Mouse (Mus musculus): Measurements from ENCODE around the gene Ccdc83. TPM values are rescaled to one million over a fixed set of nuclear protein-coding genes. Genes with fewer than 3 reads are reported as not detected.

Ccdc83 gene
- polyA plus RNA-seq, 1 experiment from 2014 or later = not detected

DNA sequence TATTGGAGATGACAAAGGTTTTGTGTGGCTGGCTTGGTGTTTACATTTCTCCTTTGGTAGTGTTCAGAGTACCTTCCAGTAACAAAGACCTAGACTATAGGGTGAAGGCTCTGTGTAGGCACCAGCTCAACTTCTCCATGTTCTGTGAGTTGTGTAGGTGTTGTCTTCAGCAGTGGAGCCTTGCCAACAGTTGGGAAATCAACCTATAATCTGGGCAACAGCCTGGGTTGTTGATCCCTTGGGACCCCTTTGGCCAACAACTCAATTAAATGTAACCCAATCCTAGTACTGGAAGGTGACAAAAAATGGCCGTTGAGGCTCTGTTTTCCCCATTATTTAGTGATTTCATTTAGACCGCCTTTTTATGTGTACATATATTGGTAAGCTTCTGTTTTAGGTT, 55.5 kb downstream of the Ccdc83 start:
- no peak overlapping the region for H3K9ac ChIP-seq (replicated peaks; ENCODE audit: low read depth, low read length)
- no peak for ATAC-seq (ENCODE audit: insufficient number of reproducible peaks, insufficient read depth, low FRiP score, low read depth)
- no peaks in the 10 kb centered on the region for H3K9me3 ChIP-seq (ENCODE audit: control insufficient read depth, low read depth, low read length)
- no peak overlapping the region for H3K4me3 ChIP-seq (ENCODE audit: low read depth, low read length)
- no peak overlapping the region for H3K27ac ChIP-seq (ENCODE audit: low read length)
- H3K36me3 ChIP-seq (ENCODE audit: control insufficient read depth, insufficient read depth, low read length) = peaks cover 19% of the 10 kb centered on the region
- H3K4me2 ChIP-seq (replicated peaks; ENCODE audit: low read depth, low read length) = no peak overlapping the region
- H3K27me3 ChIP-seq (ENCODE audit: control insufficient read depth, insufficient read depth, low read length) = no peaks in the 10 kb centered on the region
- H3K4me1 ChIP-seq (ENCODE audit: control insufficient read depth, insufficient read depth, low read length) = no peaks in the 10 kb centered on the region
- WGBS = 90% methylated on average over 2 of the region's 2 CpGs

DNA sequence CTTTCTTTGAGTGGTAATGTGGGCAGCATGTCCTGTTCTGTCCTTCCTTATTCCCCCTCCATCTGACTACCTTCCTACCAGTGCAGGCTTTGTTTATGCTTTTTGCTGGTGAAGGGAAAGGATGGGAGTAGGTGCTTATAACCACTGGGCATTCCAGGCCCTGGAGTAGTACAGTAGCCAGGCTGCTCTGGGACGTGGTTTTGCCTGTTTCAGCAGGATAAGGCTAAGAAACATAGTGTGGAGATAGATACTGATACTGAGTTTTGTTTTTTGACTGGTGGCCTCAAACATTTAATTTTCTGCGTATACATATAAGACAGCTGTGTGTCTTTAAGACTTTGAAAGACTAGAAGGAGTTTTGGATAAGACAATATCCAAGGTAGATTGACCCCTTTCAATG, 61.7 kb downstream of the Ccdc83 start:
- no peaks in the 10 kb centered on the region for H3K27me3 ChIP-seq (ENCODE audit: control insufficient read depth, insufficient read depth, low read length)
- H3K36me3 ChIP-seq (ENCODE audit: control insufficient read depth, insufficient read depth, low read length) = peaks cover 36% of the 10 kb centered on the region
- no peak overlapping the region for H3K27ac ChIP-seq (ENCODE audit: low read length)
- WGBS = 86% methylated on average over 2 of the region's 2 CpGs
- no peaks in the 10 kb centered on the region for H3K4me1 ChIP-seq (ENCODE audit: control insufficient read depth, insufficient read depth, low read length)
- no peak for ATAC-seq (ENCODE audit: insufficient number of reproducible peaks, insufficient read depth, low FRiP score, low read depth)
- H3K4me2 ChIP-seq (replicated peaks; ENCODE audit: low read depth, low read length) = no peak overlapping the region
- no peak overlapping the region for H3K9ac ChIP-seq (replicated peaks; ENCODE audit: low read depth, low read length)
- H3K9me3 ChIP-seq (ENCODE audit: control insufficient read depth, low read depth, low read length) = no peaks in the 10 kb centered on the region
- H3K4me3 ChIP-seq (ENCODE audit: low read depth, low read length) = no peak overlapping the region

DNA sequence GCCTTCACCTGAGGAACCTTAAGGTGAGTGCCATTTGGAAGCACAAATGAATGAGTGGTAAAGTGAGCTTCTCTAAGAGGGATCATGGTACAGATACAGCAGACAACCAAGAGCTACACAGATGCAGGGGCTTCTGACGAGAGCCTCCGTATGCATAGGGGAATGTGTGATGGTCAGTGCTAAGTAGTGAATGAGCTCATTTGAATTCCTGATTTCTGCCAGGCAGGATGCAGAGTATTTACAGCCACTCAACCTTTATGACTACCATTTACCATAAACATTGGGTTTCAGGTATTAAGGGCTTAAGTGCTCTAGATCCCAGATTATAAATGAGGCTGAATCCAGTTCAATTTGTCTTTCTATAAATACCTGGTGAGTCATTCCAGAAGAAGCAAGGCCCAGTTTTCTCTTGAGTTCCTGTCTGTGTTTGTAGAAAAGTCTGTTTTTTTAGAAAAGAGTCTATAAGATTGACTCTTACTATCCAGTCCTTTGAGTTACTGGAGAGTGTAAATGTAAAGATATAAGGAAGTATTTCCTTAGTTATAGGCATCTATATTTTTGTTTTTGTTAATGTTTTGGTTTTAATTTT, 63.6 kb downstream of the Ccdc83 start:
- no peak for ATAC-seq (ENCODE audit: insufficient number of reproducible peaks, insufficient read depth, low FRiP score, low read depth)
- no peaks in the 10 kb centered on the region for H3K9me3 ChIP-seq (ENCODE audit: control insufficient read depth, low read depth, low read length)
- H3K4me2 ChIP-seq (replicated peaks; ENCODE audit: low read depth, low read length) = no peak overlapping the region
- no peaks in the 10 kb centered on the region for H3K27me3 ChIP-seq (ENCODE audit: control insufficient read depth, insufficient read depth, low read length)
- no peaks in the 10 kb centered on the region for H3K4me1 ChIP-seq (ENCODE audit: control insufficient read depth, insufficient read depth, low read length)
- no peak overlapping the region for H3K9ac ChIP-seq (replicated peaks; ENCODE audit: low read depth, low read length)
- H3K36me3 ChIP-seq (ENCODE audit: control insufficient read depth, insufficient read depth, low read length) = peaks cover 28% of the 10 kb centered on the region
- H3K27ac ChIP-seq (ENCODE audit: low read length) = no peak overlapping the region
- no peak overlapping the region for H3K4me3 ChIP-seq (ENCODE audit: low read depth, low read length)
- 68% methylated on average over 2 of the region's 2 CpGs for WGBS

DNA sequence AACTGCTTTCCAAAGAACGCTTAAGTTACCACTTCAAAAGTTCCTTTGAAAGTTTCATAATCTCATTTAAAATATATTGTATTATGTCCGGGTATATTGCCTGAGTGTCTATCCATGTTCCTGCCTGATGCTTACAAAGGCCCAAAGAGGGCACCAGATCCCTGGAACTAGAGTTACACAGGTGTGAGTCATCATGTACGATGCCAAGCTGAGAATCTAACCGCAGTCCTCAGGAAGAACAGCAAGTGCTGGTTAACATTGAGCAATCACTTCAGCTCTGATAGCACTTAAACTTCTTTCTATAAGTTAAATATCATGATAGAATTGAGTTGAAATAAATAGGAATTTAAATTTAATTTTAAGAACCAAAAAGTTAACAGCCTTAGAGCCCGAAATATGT, 65.3 kb downstream of the Ccdc83 start:
- Histone ChIP-seq H3K27me3 (ENCODE audit: control insufficient read depth, insufficient read depth, low read length) (no peaks in the 10 kb centered on the region), H3K4me2 (replicated peaks; ENCODE audit: low read depth, low read length) (no peak overlapping the region), H3K4me1 (ENCODE audit: control insufficient read depth, insufficient read depth, low read length) (no peaks in the 10 kb centered on the region), H3K4me3 (ENCODE audit: low read depth, low read length) (no peak overlapping the region), H3K9ac (replicated peaks; ENCODE audit: low read depth, low read length) (no peak overlapping the region), H3K27ac (ENCODE audit: low read length) (no peak overlapping the region), H3K9me3 (ENCODE audit: control insufficient read depth, low read depth, low read length) (no peaks in the 10 kb centered on the region), H3K36me3 (ENCODE audit: control insufficient read depth, insufficient read depth, low read length) (peaks cover 34% of the 10 kb centered on the region)
- 90% methylated on average over 5 of the region's 5 CpGs for WGBS
- ATAC-seq (ENCODE audit: insufficient number of reproducible peaks, insufficient read depth, low FRiP score, low read depth) = no peak

DNA sequence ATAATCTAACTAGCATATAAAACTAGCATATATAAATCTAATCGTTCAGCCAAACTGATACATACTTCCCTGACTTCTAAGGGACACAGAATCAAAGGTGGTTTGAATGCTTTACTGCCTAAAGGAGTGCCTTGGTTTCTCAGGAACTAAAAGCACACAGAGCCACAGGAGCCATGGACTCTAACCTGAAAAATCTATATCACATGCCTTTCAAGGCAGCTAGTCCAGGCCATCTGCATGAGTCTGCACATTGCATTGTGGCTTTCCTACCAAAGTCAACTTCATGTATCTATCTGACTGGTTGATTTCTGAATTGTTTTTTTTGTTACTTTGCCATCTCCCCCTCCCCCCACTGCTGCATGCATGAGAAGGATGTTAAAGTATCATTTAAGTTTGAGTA, 84.9 kb downstream of the Ccdc83 start:
- Histone ChIP-seq H3K27ac (ENCODE audit: low read length) (no peak overlapping the region), H3K4me1 (ENCODE audit: control insufficient read depth, insufficient read depth, low read length) (no peaks in the 10 kb centered on the region), H3K9ac (replicated peaks; ENCODE audit: low read depth, low read length) (no peak overlapping the region), H3K9me3 (ENCODE audit: control insufficient read depth, low read depth, low read length) (no peaks in the 10 kb centered on the region), H3K27me3 (ENCODE audit: control insufficient read depth, insufficient read depth, low read length) (no peaks in the 10 kb centered on the region), H3K4me3 (ENCODE audit: low read depth, low read length) (no peak overlapping the region), H3K36me3 (ENCODE audit: control insufficient read depth, insufficient read depth, low read length) (peaks cover 32% of the 10 kb centered on the region), H3K4me2 (replicated peaks; ENCODE audit: low read depth, low read length) (no peak overlapping the region)
- 89% methylated on average over 1 of the region's 1 CpGs for WGBS
- no peak for ATAC-seq (ENCODE audit: insufficient number of reproducible peaks, insufficient read depth, low FRiP score, low read depth)

DNA sequence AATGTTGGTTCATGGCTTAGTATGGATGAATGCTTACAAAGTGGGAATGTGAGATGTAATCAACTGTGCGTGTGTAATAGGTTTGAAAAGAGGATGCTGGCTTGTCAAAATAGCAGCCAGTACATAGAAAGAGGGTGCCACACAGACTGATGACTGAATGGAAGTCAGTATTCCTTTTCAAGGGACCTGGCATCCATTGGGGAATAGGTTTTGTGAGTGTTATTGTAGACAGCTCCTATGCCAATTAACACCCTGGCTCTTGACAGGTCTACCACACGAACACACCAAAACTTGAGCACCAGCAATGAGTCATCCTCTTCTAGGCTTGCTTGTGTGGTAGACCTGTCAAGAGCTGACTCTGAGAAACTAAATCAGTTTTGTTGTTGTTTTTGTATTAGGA, 90.0 kb downstream of the Ccdc83 start:
- Histone ChIP-seq H3K4me1 (ENCODE audit: control insufficient read depth, insufficient read depth, low read length) (no peaks in the 10 kb centered on the region), H3K27ac (ENCODE audit: low read length) (no peak overlapping the region), H3K36me3 (ENCODE audit: control insufficient read depth, insufficient read depth, low read length) (peaks cover 51% of the 10 kb centered on the region), H3K4me2 (replicated peaks; ENCODE audit: low read depth, low read length) (no peak overlapping the region), H3K9me3 (ENCODE audit: control insufficient read depth, low read depth, low read length) (no peaks in the 10 kb centered on the region), H3K9ac (replicated peaks; ENCODE audit: low read depth, low read length) (no peak overlapping the region), H3K4me3 (ENCODE audit: low read depth, low read length) (no peak overlapping the region), H3K27me3 (ENCODE audit: control insufficient read depth, insufficient read depth, low read length) (no peaks in the 10 kb centered on the region)
- 85% methylated on average over 2 of the region's 2 CpGs for WGBS
- no peak for ATAC-seq (ENCODE audit: insufficient number of reproducible peaks, insufficient read depth, low FRiP score, low read depth)

Other genes with a start within 250 kb of the Ccdc83 start
- 74.5 and 77.1 TPM in 2 replicates for gene Picalm, start 135.6 kb downstream of the Ccdc83 start, polyA plus RNA-seq (2014; fragmentation: Nextera tagmentation; extraction: Ambion mirVana)
- 21.9 and 23.4 TPM in 2 replicates for gene Sytl2, start 36.5 kb upstream of the Ccdc83 start, polyA plus RNA-seq (2014; fragmentation: Nextera tagmentation; extraction: Ambion mirVana)
- 1.4 and 2.2 TPM in 2 replicates for gene Ccdc89, start 160.8 kb upstream of the Ccdc83 start, polyA plus RNA-seq (2014; fragmentation: Nextera tagmentation; extraction: Ambion mirVana)
- gene Crebzf, start 177.0 kb upstream of the Ccdc83 start, polyA plus RNA-seq (2014; fragmentation: Nextera tagmentation; extraction: Ambion mirVana) = 45.6 and 56.1 TPM in 2 replicates
- 102 and 111 TPM in 2 replicates for gene Tmem126a, start 191.5 kb upstream of the Ccdc83 start, polyA plus RNA-seq (2014; fragmentation: Nextera tagmentation; extraction: Ambion mirVana)
- 32.7 and 34.3 TPM in 2 replicates for gene Tmem126b, start 210.2 kb upstream of the Ccdc83 start, polyA plus RNA-seq (2014; fragmentation: Nextera tagmentation; extraction: Ambion mirVana)
- gene Dlg2, start 210.9 kb upstream of the Ccdc83 start, polyA plus RNA-seq (2014; fragmentation: Nextera tagmentation; extraction: Ambion mirVana) = 5.1 and 8.6 TPM in 2 replicates